Mouse (Mus musculus) left cerebral cortex, adult 2 months (tissue): ENCODE data around the gene Nr5a1. TPM values are rescaled to one million over a fixed set of nuclear protein-coding genes. Genes with fewer than 3 reads are reported as not detected.
A peak's percentile ranks its signal among the peaks of the same experiment; 100 is the strongest.

Experiments used
- DNase-seq, 2 experiments: peaks; one replicate each; pipeline ENCODE4 v3.0.0; 2021 to 2022; ENCODE audit warnings: low spot score in 2 of 2, mixed read lengths in 1 of 2; ENCODE audit errors: extremely low spot score in 1 of 2
- H3K27ac ChIP-seq: fragments of 200-600 bp; 2 replicates; pipeline ENCODE4 v1.8.1; 2022
- H3K4me3 ChIP-seq: fragments of 200-600 bp; 2 replicates; pipeline ENCODE4 v1.8.1; 2022
- CTCF ChIP-seq: fragments of 200-600 bp; IDR thresholded peaks from 2 replicates; pipeline ENCODE4 v1.8.1; 2022; ENCODE audit warnings: antibody characterized with exemption, mild to moderate bottlenecking, moderate library complexity
- intact Hi-C: fragments of 180-260 bp; cut with DNase I; formaldehyde crosslinking; loops from one replicate; pipeline ENCODE4 v1.15.1; 2025
- long read RNA-seq, 2 experiments: library from polyadenylated mRNA; stranded (forward); transcript quantifications; one replicate each; pipeline ENCODE4 v2.0.0; 2021; ENCODE audit warnings: borderline mapping rate in 2 of 2
- total RNA-seq, 2 experiments: library from RNA; stranded (reverse); gene quantifications; 2 replicates each; pipeline ENCODE4 v1.2.3; 2021

The Nr5a1 gene
- total RNA-seq, result under 1 TPM in 1 of 2 experiments, not detected in 1; 0.16 TPM
- long read RNA-seq, experiment 1, result 0 reads
- long read RNA-seq, experiment 2, result 0 reads

- H3K27ac ChIP-seq, result no peak within 1 kb of the TSS
- DNase-seq, result no peak
- no peak for TF ChIP-seq CTCF
- intact Hi-C loops, result no loop called here
- no peak within 1 kb of the TSS for H3K4me3 ChIP-seq
Observed at GRCm38 (mm10) chr2:38714324-38714723, at the start of gene Nr5a1. Nr5a1 (minus strand) TSS chr2:38714542.

GRCm38 (mm10) chr2:38739847-38740246 lies 25.5 kb upstream of the Nr5a1 start:
- no peak for TF ChIP-seq CTCF
- Histone ChIP-seq H3K27ac (no peak overlapping the region), H3K4me3 (no peak overlapping the region)
- no peak for DNase-seq
- intact Hi-C loops, result loop anchor here (2.0 to 5.0 kb wide), 3 partner anchors 78 to 308 kb away; no protein-coding TSS in a partner anchor

GRCm38 (mm10) chr2:38739410-38739809 lies 25.1 kb upstream of the Nr5a1 start:
- peak; percentile 79 to 84 for DNase-seq
- TF ChIP-seq CTCF, result peak; percentile 96
- no peak overlapping the region for H3K4me3 ChIP-seq
- no peak overlapping the region for H3K27ac ChIP-seq
- intact Hi-C loops, result loop anchor here (2.0 to 5.0 kb wide), 3 partner anchors 77 to 307 kb away; no protein-coding TSS in a partner anchor

GRCm38 (mm10) chr2:38738601-38739301 lies 24.4 kb upstream of the Nr5a1 start:
- Histone ChIP-seq H3K27ac (no peak overlapping the region), H3K4me3 (no peak overlapping the region)
- no peak for DNase-seq
- no peak for TF ChIP-seq CTCF
- intact Hi-C loops, result loop anchor here (2.0 to 5.0 kb wide), 3 partner anchors 76 to 306 kb away; no protein-coding TSS in a partner anchor

- no peak for TF ChIP-seq CTCF
- Histone ChIP-seq H3K4me3 (no peak overlapping the region), H3K27ac (no peak overlapping the region)
- no peak for DNase-seq
- intact Hi-C loops, result loop anchor here (5.0 kb wide), 2 partner anchors 73 to 303 kb away; no protein-coding TSS in a partner anchor
Observed at GRCm38 (mm10) chr2:38735740-38736139, 21.4 kb upstream of the Nr5a1 start.

GRCm38 (mm10) chr2:38734721-38735120 lies 20.4 kb upstream of the Nr5a1 start:
- TF ChIP-seq CTCF, result no peak
- Histone ChIP-seq H3K27ac (no peak overlapping the region), H3K4me3 (no peak overlapping the region)
- no peak for DNase-seq
- intact Hi-C loops, result loop anchor here (5.0 kb wide), 2 partner anchors 72 to 302 kb away; no protein-coding TSS in a partner anchor

GRCm38 (mm10) chr2:38730331-38730827 lies 16.0 kb upstream of the Nr5a1 start:
- no peak for DNase-seq
- Histone ChIP-seq H3K27ac (no peak overlapping the region), H3K4me3 (no peak overlapping the region)
- TF ChIP-seq CTCF, result no peak
- intact Hi-C loops, result no loop called here

- no peak overlapping the region for H3K4me3 ChIP-seq
- no peak for TF ChIP-seq CTCF
- DNase-seq, result no peak
- intact Hi-C loops, result no loop called here
- no peak overlapping the region for H3K27ac ChIP-seq
Observed at GRCm38 (mm10) chr2:38725427-38725826, 11.1 kb upstream of the Nr5a1 start.

GRCm38 (mm10) chr2:38723378-38723777 lies 9.0 kb upstream of the Nr5a1 start:
- H3K4me3 ChIP-seq, result no peak overlapping the region
- H3K27ac ChIP-seq, result no peak overlapping the region
- TF ChIP-seq CTCF, result no peak
- intact Hi-C loops, result no loop called here
- DNase-seq, result no peak

GRCm38 (mm10) chr2:38722076-38722475 lies 7.7 kb upstream of the Nr5a1 start:
- TF ChIP-seq CTCF, result no peak
- intact Hi-C loops, result no loop called here
- no peak overlapping the region for H3K27ac ChIP-seq
- H3K4me3 ChIP-seq, result no peak overlapping the region
- DNase-seq, result no peak

GRCm38 (mm10) chr2:38720661-38721060 lies 6.3 kb upstream of the Nr5a1 start:
- intact Hi-C loops, result no loop called here
- TF ChIP-seq CTCF, result no peak

GRCm38 (mm10) chr2:38719354-38719753 lies 5.0 kb upstream of the Nr5a1 start:
- DNase-seq, result no peak
- Histone ChIP-seq H3K4me3 (no peak overlapping the region), H3K27ac (no peak overlapping the region)
- TF ChIP-seq CTCF, result no peak
- intact Hi-C loops, result no loop called here

More at GRCm38 (mm10) chr2:38720661-38721060, 6.3 kb upstream of the Nr5a1 start:
- no peak overlapping the region for H3K4me3 ChIP-seq
- no peak for DNase-seq
- no peak overlapping the region for H3K27ac ChIP-seq
